Mouse (Mus musculus): ENCODE data around the gene Creb3l2. TPM values are rescaled to one million over a fixed set of nuclear protein-coding genes. Genes with fewer than 3 reads are reported as not detected.

The Creb3l2 gene
- polyA plus RNA-seq, 1 experiment, result 30.5 TPM

- Histone ChIP-seq H3K36me3 (ENCODE audit: control insufficient read depth, insufficient read depth, low read length) (no peaks in the 10 kb centered on the region), H3K27ac (ENCODE audit: insufficient read depth, low read depth, low read length) (no peak overlapping the region), H3K4me3 (ENCODE audit: low read depth, low read length) (no peak overlapping the region), H3K27me3 (ENCODE audit: control insufficient read depth, insufficient read depth, low read length) (no peaks in the 10 kb centered on the region), H3K4me1 (ENCODE audit: control insufficient read depth, insufficient read depth, insufficient read length, low read length) (no peaks in the 10 kb centered on the region)
- 62% methylated on average over 10 of the region's 10 CpGs for WGBS
- no peak for TF ChIP-seq POLR2A (IDR thresholded peaks at IDR 0.05; ENCODE audit: low read depth, low read length)
Observed at GRCm38 (mm10) chr6:37457990-37458655, 16.2 kb upstream of the Creb3l2 start.

GRCm38 (mm10) chr6:37455540-37455939 lies 13.6 kb upstream of the Creb3l2 start:
- H3K4me3 ChIP-seq (ENCODE audit: low read depth, low read length), result no peak overlapping the region
- H3K27ac ChIP-seq (ENCODE audit: insufficient read depth, low read depth, low read length), result no peak overlapping the region

GRCm38 (mm10) chr6:37453047-37453446 lies 11.1 kb upstream of the Creb3l2 start:
- TF ChIP-seq POLR2A (IDR thresholded peaks at IDR 0.05; ENCODE audit: low read depth, low read length), result no peak
- TF ChIP-seq CTCF (IDR thresholded peaks at IDR 0.05; ENCODE audit: extremely low read depth, insufficient read length, insufficient replicate concordance, low read depth, low read length), result no peak
- Histone ChIP-seq H3K27me3 (ENCODE audit: control insufficient read depth, insufficient read depth, low read length) (no peaks in the 10 kb centered on the region), H3K4me1 (ENCODE audit: control insufficient read depth, insufficient read depth, insufficient read length, low read length) (no peaks in the 10 kb centered on the region), H3K36me3 (ENCODE audit: control insufficient read depth, insufficient read depth, low read length) (no peaks in the 10 kb centered on the region), H3K27ac (ENCODE audit: insufficient read depth, low read depth, low read length) (no peak overlapping the region), H3K4me3 (ENCODE audit: low read depth, low read length) (no peak overlapping the region)
- WGBS, result 49% methylated on average over 4 of the region's 4 CpGs

More at GRCm38 (mm10) chr6:37455540-37455939, 13.6 kb upstream of the Creb3l2 start:
- no peaks in the 10 kb centered on the region for H3K27me3 ChIP-seq (ENCODE audit: control insufficient read depth, insufficient read depth, low read length)
- H3K36me3 ChIP-seq (ENCODE audit: control insufficient read depth, insufficient read depth, low read length), result no peaks in the 10 kb centered on the region
- no peaks in the 10 kb centered on the region for H3K4me1 ChIP-seq (ENCODE audit: control insufficient read depth, insufficient read depth, insufficient read length, low read length)
- no peak for TF ChIP-seq CTCF (IDR thresholded peaks at IDR 0.05; ENCODE audit: extremely low read depth, insufficient read length, insufficient replicate concordance, low read depth, low read length)
- TF ChIP-seq POLR2A (IDR thresholded peaks at IDR 0.05; ENCODE audit: low read depth, low read length), result no peak
- WGBS, result 24% methylated on average over 5 of the region's 5 CpGs

- Histone ChIP-seq H3K36me3 (ENCODE audit: control insufficient read depth, insufficient read depth, low read length) (no peaks in the 10 kb centered on the region), H3K27me3 (ENCODE audit: control insufficient read depth, insufficient read depth, low read length) (no peaks in the 10 kb centered on the region), H3K27ac (ENCODE audit: insufficient read depth, low read depth, low read length) (no peak overlapping the region), H3K4me1 (ENCODE audit: control insufficient read depth, insufficient read depth, insufficient read length, low read length) (no peaks in the 10 kb centered on the region), H3K4me3 (ENCODE audit: low read depth, low read length) (no peak overlapping the region)
- WGBS, result 21% methylated on average over 4 of the region's 4 CpGs
- TF ChIP-seq POLR2A (IDR thresholded peaks at IDR 0.05; ENCODE audit: low read depth, low read length), result no peak
- no peak for TF ChIP-seq CTCF (IDR thresholded peaks at IDR 0.05; ENCODE audit: extremely low read depth, insufficient read length, insufficient replicate concordance, low read depth, low read length)
Observed at GRCm38 (mm10) chr6:37451664-37452063, 9.7 kb upstream of the Creb3l2 start.

- Histone ChIP-seq H3K36me3 (ENCODE audit: control insufficient read depth, insufficient read depth, low read length) (no peaks in the 10 kb centered on the region), H3K4me1 (ENCODE audit: control insufficient read depth, insufficient read depth, insufficient read length, low read length) (peaks cover 1% of the 10 kb centered on the region; the same call in 1 of the 2 replicates), H3K27ac (ENCODE audit: insufficient read depth, low read depth, low read length) (no peak overlapping the region), H3K4me3 (ENCODE audit: low read depth, low read length) (no peak overlapping the region), H3K27me3 (ENCODE audit: control insufficient read depth, insufficient read depth, low read length) (no peaks in the 10 kb centered on the region)
- TF ChIP-seq POLR2A (IDR thresholded peaks at IDR 0.05; ENCODE audit: low read depth, low read length) (no peak), CTCF (IDR thresholded peaks at IDR 0.05; ENCODE audit: extremely low read depth, insufficient read length, insufficient replicate concordance, low read depth, low read length) (peak; percentile 28; the same call in 1 of the 2 replicates)
- WGBS, result 18% methylated on average over 10 of the region's 10 CpGs
Observed at GRCm38 (mm10) chr6:37447704-37448466, 5.9 kb upstream of the Creb3l2 start.

- Histone ChIP-seq H3K27ac (ENCODE audit: insufficient read depth, low read depth, low read length) (peak overlapping the region; percentile 38; the same call in 1 of the 2 replicates), H3K4me1 (ENCODE audit: control insufficient read depth, insufficient read depth, insufficient read length, low read length) (peaks cover 6% of the 10 kb centered on the region), H3K4me3 (ENCODE audit: low read depth, low read length) (peak overlapping the region; percentile 36; the same call in 1 of the 2 replicates), H3K36me3 (ENCODE audit: control insufficient read depth, insufficient read depth, low read length) (no peaks in the 10 kb centered on the region), H3K27me3 (ENCODE audit: control insufficient read depth, insufficient read depth, low read length) (no peaks in the 10 kb centered on the region)
- TF ChIP-seq POLR2A (IDR thresholded peaks at IDR 0.05; ENCODE audit: low read depth, low read length), result no peak
- no peak for TF ChIP-seq CTCF (IDR thresholded peaks at IDR 0.05; ENCODE audit: extremely low read depth, insufficient read length, insufficient replicate concordance, low read depth, low read length)
- WGBS, result 44% methylated on average over 4 of the region's 4 CpGs
Observed at GRCm38 (mm10) chr6:37442781-37443180, 835 bp upstream of the Creb3l2 start.
